Mouse (Mus musculus): ENCODE measurements at regions not wholly inside any gene's neighbourhood (a gene's known extent, or its start where the extent isn't known, plus 50 kb on each side); places are given as distances from the start of the nearest gene placed in this dataset.
"Not testable (repeated sequence)": the region's sequence is repeated elsewhere in the genome, so short reads cannot be mapped to it uniquely, and the experiment has no call there.

DNA sequence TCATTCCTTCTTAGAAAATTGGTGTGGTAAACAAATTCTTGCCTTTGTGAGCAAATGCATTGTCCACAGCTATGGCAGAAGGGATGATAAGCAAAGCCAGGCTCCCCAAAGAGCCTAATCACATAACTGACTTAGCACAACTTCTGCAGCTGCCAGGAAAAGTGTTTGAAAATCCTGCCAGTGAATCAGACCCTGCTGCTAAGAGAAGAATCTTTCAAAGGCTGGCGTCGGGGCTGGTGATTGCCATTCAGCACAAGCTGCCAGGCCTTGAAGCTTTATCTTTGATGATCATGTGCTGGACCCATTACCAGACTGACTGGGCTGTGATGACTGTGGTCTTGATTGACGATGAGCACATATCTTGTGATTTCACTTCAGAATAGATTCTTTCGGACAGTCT lies 713.9 kb upstream of the Tex47 start:
- Histone ChIP-seq H3K9ac (replicated peaks) (no peak overlapping the region), H3K4me3 (no peak overlapping the region), H3K4me2 (replicated peaks) (no peak overlapping the region), H3K36me3 (no peaks in the 10 kb centered on the region), H3K4me1 (no peaks in the 10 kb centered on the region), H3K27ac (replicated peaks) (no peak overlapping the region), H3K9me3 (no peaks in the 10 kb centered on the region), H3K27me3 (no peaks in the 10 kb centered on the region)
- WGBS = 57% methylated on average over 4 of the region's 4 CpGs
- peak; percentile 79 for ATAC-seq (replicated peaks)

DNA sequence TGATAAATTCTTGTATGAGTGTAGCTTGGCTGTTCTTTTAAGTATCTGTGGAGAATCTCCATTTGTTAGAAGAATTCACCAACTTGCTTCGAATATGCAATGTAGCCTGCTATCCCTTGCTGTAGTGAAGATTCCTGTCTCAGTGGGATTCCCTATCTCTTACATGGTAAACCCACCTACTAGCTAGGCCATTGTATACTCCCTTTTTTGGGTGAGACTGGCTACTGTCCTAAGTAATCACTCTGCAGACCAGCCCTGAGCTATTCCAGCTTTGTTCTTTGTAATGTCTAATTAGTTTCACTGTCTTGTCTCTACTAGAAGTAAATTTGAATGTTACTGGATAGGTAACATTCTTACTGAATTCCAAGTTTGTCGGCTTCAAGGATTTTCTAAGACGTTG lies 692.8 kb upstream of the Tex47 start:
- H3K9ac ChIP-seq (replicated peaks); H3K4me3 ChIP-seq; H3K4me1 ChIP-seq; H3K4me2 ChIP-seq (replicated peaks); H3K36me3 ChIP-seq; H3K9me3 ChIP-seq; H3K27ac ChIP-seq (replicated peaks); H3K27me3 ChIP-seq; ATAC-seq (replicated peaks): not testable (repeated sequence)
- whole genome bisulfite sequencing = 86% methylated on average over 3 of the region's 3 CpGs

- Histone ChIP-seq H3K9ac (replicated peaks) (no peak overlapping the region), H3K4me2 (replicated peaks) (no peak overlapping the region), H3K27me3 (no peaks in the 10 kb centered on the region), H3K9me3 (no peaks in the 10 kb centered on the region), H3K36me3 (no peaks in the 10 kb centered on the region), H3K4me1 (no peaks in the 10 kb centered on the region), H3K27ac (replicated peaks) (no peak overlapping the region), H3K4me3 (no peak overlapping the region)
- 36% methylated on average over 3 of the region's 3 CpGs for WGBS
- ATAC-seq (replicated peaks) = no peak
Measured at GRCm38 (mm10) chr5:6644869-6645268, 659.0 kb upstream of the Tex47 start.

- not testable (repeated sequence) for H3K27ac ChIP-seq (replicated peaks); H3K4me3 ChIP-seq
- WGBS = 34% methylated on average over 3 of the region's 3 CpGs
Measured at GRCm38 (mm10) chr5:6676211-6676610, 627.7 kb upstream of the Tex47 start.

GRCm38 (mm10) chr5:6709668-6710309 lies 594.1 kb upstream of the Tex47 start:
- Histone ChIP-seq H3K4me3 (no peak overlapping the region), H3K4me2 (replicated peaks) (no peak overlapping the region), H3K9me3 (no peaks in the 10 kb centered on the region), H3K27me3 (no peaks in the 10 kb centered on the region), H3K36me3 (no peaks in the 10 kb centered on the region), H3K9ac (replicated peaks) (no peak overlapping the region), H3K27ac (replicated peaks) (no peak overlapping the region), H3K4me1 (no peaks in the 10 kb centered on the region)
- WGBS = 74% methylated on average over 4 of the region's 4 CpGs
- no peak for ATAC-seq (replicated peaks)

More at GRCm38 (mm10) chr5:6676211-6676610, 627.7 kb upstream of the Tex47 start:
- not testable (repeated sequence) for H3K9me3 ChIP-seq; H3K4me1 ChIP-seq; H3K4me2 ChIP-seq (replicated peaks); H3K9ac ChIP-seq (replicated peaks); H3K36me3 ChIP-seq; ATAC-seq (replicated peaks); H3K27me3 ChIP-seq

DNA sequence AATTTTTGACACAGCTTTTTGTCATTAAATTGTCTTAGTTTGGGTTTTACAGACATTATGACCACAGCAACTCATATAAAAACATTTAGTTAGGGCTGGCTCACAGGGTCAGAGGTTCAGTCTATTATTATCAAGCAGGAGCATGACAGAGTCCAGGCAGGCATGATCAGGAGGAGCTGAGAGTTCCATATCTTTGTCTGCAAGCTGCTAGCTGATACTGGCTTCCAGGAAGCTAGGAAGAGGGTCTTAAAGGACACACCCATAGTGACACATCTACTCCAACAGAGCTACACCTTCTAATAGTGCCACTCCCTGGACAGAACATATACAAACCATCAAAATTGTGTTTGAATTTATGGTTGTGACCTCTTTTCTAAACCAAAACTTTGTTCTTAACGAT lies 587.7 kb upstream of the Tex47 start:
- no peak overlapping the region for H3K4me3 ChIP-seq

GRCm38 (mm10) chr5:6716630-6717029 lies 587.3 kb upstream of the Tex47 start:
- Histone ChIP-seq H3K27me3 (no peaks in the 10 kb centered on the region), H3K4me2 (replicated peaks) (no peak overlapping the region), H3K4me1 (no peaks in the 10 kb centered on the region), H3K27ac (replicated peaks) (no peak overlapping the region), H3K36me3 (no peaks in the 10 kb centered on the region), H3K9ac (replicated peaks) (no peak overlapping the region), H3K9me3 (no peaks in the 10 kb centered on the region), H3K4me3 (no peak overlapping the region)
- 77% methylated on average over 1 of the region's 1 CpGs for WGBS
- no peak for ATAC-seq (replicated peaks)

More for the DNA sequence above, 587.7 kb upstream of the Tex47 start:
- Histone ChIP-seq H3K27me3 (no peaks in the 10 kb centered on the region), H3K9ac (replicated peaks) (no peak overlapping the region), H3K4me2 (replicated peaks) (no peak overlapping the region), H3K27ac (replicated peaks) (no peak overlapping the region), H3K36me3 (no peaks in the 10 kb centered on the region), H3K4me1 (no peaks in the 10 kb centered on the region), H3K9me3 (no peaks in the 10 kb centered on the region)
- 76% methylated on average over 1 of the region's 1 CpGs for WGBS
- no peak for ATAC-seq (replicated peaks)

Measured in forebrain, embryonic 15.5 days (tissue).